Mouse (Mus musculus): ENCODE measurements around the gene Ftsj3. TPM values are rescaled to one million over a fixed set of nuclear protein-coding genes. Genes with fewer than 3 reads are reported as not detected.
A peak's percentile ranks its signal among the peaks of the same experiment; 100 is the strongest.

Ftsj3 gene
- polyA plus RNA-seq, 1 experiment: 14.4 TPM

- no peaks in the 10 kb centered on the region for H3K27me3 ChIP-seq (ENCODE audit: control insufficient read depth, insufficient read depth, low read length)
- 64% methylated on average over 8 of the region's 8 CpGs for WGBS
- TF ChIP-seq POLR2A (IDR thresholded peaks at IDR 0.05; ENCODE audit: low read depth, low read length) (no peak), CTCF (IDR thresholded peaks at IDR 0.05; ENCODE audit: extremely low read depth, insufficient read depth, insufficient read length, insufficient replicate concordance) (peak; percentile 32; the same call in 1 of the 2 replicates)
- no peak overlapping the region for H3K27ac ChIP-seq (ENCODE audit: insufficient read depth, low read length)
- DNase-seq (ENCODE audit: low read depth in 1 of 2, low spot score in 2 of 2): peak in 1 of 2 experiments; percentile 54
- no peak overlapping the region for H3K4me3 ChIP-seq (ENCODE audit: extremely low read depth, insufficient read depth, insufficient read length)
- H3K4me1 ChIP-seq (ENCODE audit: control insufficient read depth, insufficient read depth, insufficient read length): no peaks in the 10 kb centered on the region
- no peaks in the 10 kb centered on the region for H3K36me3 ChIP-seq (ENCODE audit: control insufficient read depth, insufficient read depth, low read length)
Measured at GRCm38 (mm10) chr11:106289369-106289768, 33.5 kb upstream of the Ftsj3 start.

- Histone ChIP-seq H3K4me3 (ENCODE audit: extremely low read depth, insufficient read depth, insufficient read length) (no peak overlapping the region), H3K36me3 (ENCODE audit: control insufficient read depth, insufficient read depth, low read length) (no peaks in the 10 kb centered on the region), H3K27me3 (ENCODE audit: control insufficient read depth, insufficient read depth, low read length) (no peaks in the 10 kb centered on the region), H3K4me1 (ENCODE audit: control insufficient read depth, insufficient read depth, insufficient read length) (no peaks in the 10 kb centered on the region), H3K27ac (ENCODE audit: insufficient read depth, low read length) (no peak overlapping the region)
- 84% methylated on average over 11 of the region's 11 CpGs for WGBS
- TF ChIP-seq CTCF (IDR thresholded peaks at IDR 0.05; ENCODE audit: extremely low read depth, insufficient read depth, insufficient read length, insufficient replicate concordance): no peak
- TF ChIP-seq POLR2A (IDR thresholded peaks at IDR 0.05; ENCODE audit: low read depth, low read length): no peak
- DNase-seq (ENCODE audit: low read depth in 1 of 2, low spot score in 2 of 2): no peak
Measured at GRCm38 (mm10) chr11:106286987-106287386, 31.1 kb upstream of the Ftsj3 start.

- Histone ChIP-seq H3K27me3 (ENCODE audit: control insufficient read depth, insufficient read depth, low read length) (no peaks in the 10 kb centered on the region), H3K4me3 (ENCODE audit: extremely low read depth, insufficient read depth, insufficient read length) (no peak overlapping the region), H3K27ac (ENCODE audit: insufficient read depth, low read length) (no peak overlapping the region), H3K36me3 (ENCODE audit: control insufficient read depth, insufficient read depth, low read length) (no peaks in the 10 kb centered on the region), H3K4me1 (ENCODE audit: control insufficient read depth, insufficient read depth, insufficient read length) (no peaks in the 10 kb centered on the region)
- DNase-seq (ENCODE audit: low read depth in 1 of 2, low spot score in 2 of 2): no peak
- TF ChIP-seq POLR2A (IDR thresholded peaks at IDR 0.05; ENCODE audit: low read depth, low read length): no peak
- TF ChIP-seq CTCF (IDR thresholded peaks at IDR 0.05; ENCODE audit: extremely low read depth, insufficient read depth, insufficient read length, insufficient replicate concordance): no peak
- WGBS: 90% methylated on average over 7 of the region's 7 CpGs
Measured at GRCm38 (mm10) chr11:106286206-106286605, 30.3 kb upstream of the Ftsj3 start.

- Histone ChIP-seq H3K4me3 (ENCODE audit: extremely low read depth, insufficient read depth, insufficient read length) (no peak overlapping the region), H3K4me1 (ENCODE audit: control insufficient read depth, insufficient read depth, insufficient read length) (no peaks in the 10 kb centered on the region), H3K27me3 (ENCODE audit: control insufficient read depth, insufficient read depth, low read length) (no peaks in the 10 kb centered on the region), H3K36me3 (ENCODE audit: control insufficient read depth, insufficient read depth, low read length) (no peaks in the 10 kb centered on the region), H3K27ac (ENCODE audit: insufficient read depth, low read length) (no peak overlapping the region)
- WGBS: 87% methylated on average over 8 of the region's 8 CpGs
- no peak for TF ChIP-seq CTCF (IDR thresholded peaks at IDR 0.05; ENCODE audit: extremely low read depth, insufficient read depth, insufficient read length, insufficient replicate concordance)
- no peak for TF ChIP-seq POLR2A (IDR thresholded peaks at IDR 0.05; ENCODE audit: low read depth, low read length)
- DNase-seq (ENCODE audit: low read depth in 1 of 2, low spot score in 2 of 2): no peak
Measured at GRCm38 (mm10) chr11:106284126-106284525, 28.2 kb upstream of the Ftsj3 start.

- TF ChIP-seq CTCF (IDR thresholded peaks at IDR 0.05; ENCODE audit: extremely low read depth, insufficient read depth, insufficient read length, insufficient replicate concordance): no peak
- Histone ChIP-seq H3K27me3 (ENCODE audit: control insufficient read depth, insufficient read depth, low read length) (no peaks in the 10 kb centered on the region), H3K4me3 (ENCODE audit: extremely low read depth, insufficient read depth, insufficient read length) (no peak overlapping the region), H3K27ac (ENCODE audit: insufficient read depth, low read length) (no peak overlapping the region), H3K36me3 (ENCODE audit: control insufficient read depth, insufficient read depth, low read length) (no peaks in the 10 kb centered on the region), H3K4me1 (ENCODE audit: control insufficient read depth, insufficient read depth, insufficient read length) (no peaks in the 10 kb centered on the region)
- DNase-seq (ENCODE audit: low read depth in 1 of 2, low spot score in 2 of 2): no peak
- 84% methylated on average over 4 of the region's 4 CpGs for WGBS
Measured at GRCm38 (mm10) chr11:106283371-106283770, 27.5 kb upstream of the Ftsj3 start.

- Histone ChIP-seq H3K4me1 (ENCODE audit: control insufficient read depth, insufficient read depth, insufficient read length) (no peaks in the 10 kb centered on the region), H3K4me3 (ENCODE audit: extremely low read depth, insufficient read depth, insufficient read length) (no peak overlapping the region), H3K27ac (ENCODE audit: insufficient read depth, low read length) (no peak overlapping the region), H3K27me3 (ENCODE audit: control insufficient read depth, insufficient read depth, low read length) (no peaks in the 10 kb centered on the region), H3K36me3 (ENCODE audit: control insufficient read depth, insufficient read depth, low read length) (no peaks in the 10 kb centered on the region)
- no peak for DNase-seq (ENCODE audit: low read depth in 1 of 2, low spot score in 2 of 2)
- 85% methylated on average over 6 of the region's 6 CpGs for WGBS
- TF ChIP-seq CTCF (IDR thresholded peaks at IDR 0.05; ENCODE audit: extremely low read depth, insufficient read depth, insufficient read length, insufficient replicate concordance) (no peak), POLR2A (IDR thresholded peaks at IDR 0.05; ENCODE audit: low read depth, low read length) (no peak)
Measured at GRCm38 (mm10) chr11:106282452-106282851, 26.6 kb upstream of the Ftsj3 start.

- TF ChIP-seq POLR2A (IDR thresholded peaks at IDR 0.05; ENCODE audit: low read depth, low read length) (no peak), CTCF (IDR thresholded peaks at IDR 0.05; ENCODE audit: extremely low read depth, insufficient read depth, insufficient read length, insufficient replicate concordance) (peak; percentile 90)
- H3K4me1 ChIP-seq (ENCODE audit: control insufficient read depth, insufficient read depth, insufficient read length): peaks cover 9% of the 10 kb centered on the region; the same call in 1 of the 2 replicates
- no peaks in the 10 kb centered on the region for H3K36me3 ChIP-seq (ENCODE audit: control insufficient read depth, insufficient read depth, low read length)
- peak; percentile 91 to 95 for DNase-seq (ENCODE audit: low read depth in 1 of 2, low spot score in 2 of 2)
- H3K27me3 ChIP-seq (ENCODE audit: control insufficient read depth, insufficient read depth, low read length): no peaks in the 10 kb centered on the region
- WGBS: 3% methylated on average over 25 of the region's 25 CpGs
- no peak within 1 kb of the TSS for H3K27ac ChIP-seq (ENCODE audit: insufficient read depth, low read length)
- H3K4me3 ChIP-seq (ENCODE audit: extremely low read depth, insufficient read depth, insufficient read length): 0 out of 2 replicates have a peak within 1 kb of the TSS, but pooled peaks have one; percentile 1
Measured at GRCm38 (mm10) chr11:106276454-106276853, 20.6 kb upstream of the Ftsj3 start, which contains the start of gene Tcam1. TSS of gene Tcam1 (plus strand) at chr11:106276672.
